Mouse (Mus musculus): Measurements from ENCODE around the gene Ube2c. TPM values are rescaled to one million over a fixed set of nuclear protein-coding genes. Genes with fewer than 3 reads are reported as not detected.

Gene Ube2c
- polyA plus RNA-seq, 1 experiment from 2014 or later = 199 TPM

DNA sequence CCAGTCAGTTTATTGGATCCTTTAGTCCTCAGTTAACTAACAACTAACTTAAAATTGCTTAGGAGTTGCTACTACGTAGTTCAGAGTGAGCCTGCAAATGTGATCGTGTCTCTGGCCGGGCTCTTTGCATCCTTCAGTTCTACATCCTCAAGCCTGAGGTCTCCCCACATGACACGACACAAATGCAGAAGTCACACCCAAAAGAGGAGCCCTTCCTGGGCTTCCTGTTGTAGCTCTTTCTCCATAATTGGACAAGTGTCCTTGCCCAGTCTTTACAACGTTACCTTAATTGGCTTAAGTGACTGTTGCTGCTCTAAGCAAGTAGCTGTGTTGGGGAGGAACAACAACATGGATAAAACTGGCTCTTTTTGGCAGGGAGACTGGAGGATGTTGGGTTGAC, 45.6 kb downstream of the Ube2c start:
- Histone ChIP-seq H3K9me3 (no peaks in the 10 kb centered on the region), H3K27ac (replicated peaks) (no peak overlapping the region), H3K36me3 (peaks cover 4% of the 10 kb centered on the region; the same call in 1 of the 2 replicates), H3K4me1 (no peaks in the 10 kb centered on the region), H3K27me3 (no peaks in the 10 kb centered on the region), H3K4me2 (replicated peaks) (no peak overlapping the region), H3K4me3 (no peak overlapping the region), H3K9ac (replicated peaks) (no peak overlapping the region)
- WGBS = 92% methylated on average over 5 of the region's 5 CpGs
- ATAC-seq (replicated peaks) = no peak

DNA sequence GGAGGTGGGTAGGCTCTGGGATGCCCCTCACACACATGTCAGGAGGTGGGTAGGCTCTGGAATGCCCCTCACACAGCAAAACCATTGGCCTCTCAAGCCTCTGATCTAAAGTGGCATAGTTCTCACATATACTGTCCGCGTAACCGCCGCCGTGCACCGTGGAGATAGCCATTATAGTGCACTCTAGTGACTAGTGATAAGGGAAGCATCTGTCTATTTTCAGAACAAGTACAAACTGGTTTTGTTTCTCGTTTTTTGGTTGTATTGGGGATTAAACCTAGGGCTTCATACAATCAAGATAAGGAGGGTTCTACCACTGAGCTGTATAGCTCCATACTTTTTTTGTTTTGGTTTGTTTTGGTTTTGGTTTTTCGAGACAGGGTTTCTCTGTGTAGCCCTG, 46.1 kb downstream of the Ube2c start:
- no peak overlapping the region for H3K4me2 ChIP-seq (replicated peaks)
- no peak overlapping the region for H3K27ac ChIP-seq (replicated peaks)
- H3K27me3 ChIP-seq = no peaks in the 10 kb centered on the region
- H3K4me1 ChIP-seq = no peaks in the 10 kb centered on the region
- WGBS = 88% methylated on average over 8 of the region's 8 CpGs
- H3K9ac ChIP-seq (replicated peaks) = no peak overlapping the region
- peaks cover 8% of the 10 kb centered on the region; the same call in 1 of the 2 replicates for H3K36me3 ChIP-seq
- no peak for ATAC-seq (replicated peaks)
- H3K4me3 ChIP-seq = no peak overlapping the region
- no peaks in the 10 kb centered on the region for H3K9me3 ChIP-seq

GRCm38 (mm10) chr2:164817206-164817605, 47.5 kb downstream of the Ube2c start:
- Histone ChIP-seq H3K4me2 (replicated peaks) (no peak overlapping the region), H3K9ac (replicated peaks) (no peak overlapping the region), H3K36me3 (peaks cover 18% of the 10 kb centered on the region), H3K27me3 (no peaks in the 10 kb centered on the region), H3K4me1 (peaks cover 5% of the 10 kb centered on the region), H3K9me3 (no peaks in the 10 kb centered on the region), H3K4me3 (no peak overlapping the region), H3K27ac (replicated peaks) (no peak overlapping the region)
- 91% methylated on average over 6 of the region's 6 CpGs for WGBS
- ATAC-seq (replicated peaks) = no peak

DNA sequence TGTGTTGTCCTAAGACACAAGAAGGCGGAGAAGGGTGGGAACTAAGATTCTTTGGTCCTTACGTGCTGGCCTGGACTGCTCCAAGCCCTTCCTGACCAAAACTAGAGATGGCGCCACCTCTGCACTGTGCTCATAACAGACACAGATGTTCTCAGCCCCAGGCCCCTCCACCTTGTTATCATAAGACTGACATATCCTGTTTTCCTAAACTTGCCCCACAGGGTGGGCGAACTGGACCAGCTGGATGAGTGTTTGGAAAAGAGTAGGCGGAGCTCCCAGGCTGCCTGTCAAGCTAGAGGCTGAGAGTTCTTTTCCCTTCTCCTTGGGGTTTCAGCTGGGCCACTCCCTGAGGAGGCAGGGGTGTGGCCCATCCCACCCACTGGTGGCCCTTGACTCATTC, 48.0 kb downstream of the Ube2c start:
- no peaks in the 10 kb centered on the region for H3K27me3 ChIP-seq
- H3K4me2 ChIP-seq (replicated peaks) = no peak overlapping the region
- no peak overlapping the region for H3K4me3 ChIP-seq
- H3K9me3 ChIP-seq = no peaks in the 10 kb centered on the region
- WGBS = 79% methylated on average over 5 of the region's 5 CpGs
- H3K4me1 ChIP-seq = peaks cover 9% of the 10 kb centered on the region
- no peak overlapping the region for H3K9ac ChIP-seq (replicated peaks)
- ATAC-seq (replicated peaks) = no peak
- H3K36me3 ChIP-seq = peaks cover 18% of the 10 kb centered on the region
- no peak overlapping the region for H3K27ac ChIP-seq (replicated peaks)

- H3K9ac ChIP-seq (replicated peaks) = no peak overlapping the region
- no peak overlapping the region for H3K4me3 ChIP-seq
- H3K4me1 ChIP-seq = peaks cover 23% of the 10 kb centered on the region
- H3K36me3 ChIP-seq = peaks cover 31% of the 10 kb centered on the region
- no peak overlapping the region for H3K4me2 ChIP-seq (replicated peaks)
- no peaks in the 10 kb centered on the region for H3K27me3 ChIP-seq
- no peak for ATAC-seq (replicated peaks)
- H3K27ac ChIP-seq (replicated peaks) = no peak overlapping the region
- WGBS = 79% methylated on average over 6 of the region's 6 CpGs
- no peaks in the 10 kb centered on the region for H3K9me3 ChIP-seq
These were observed 51.4 kb downstream of the Ube2c start for GRCm38 (mm10) chr2:164821060-164821459.

DNA sequence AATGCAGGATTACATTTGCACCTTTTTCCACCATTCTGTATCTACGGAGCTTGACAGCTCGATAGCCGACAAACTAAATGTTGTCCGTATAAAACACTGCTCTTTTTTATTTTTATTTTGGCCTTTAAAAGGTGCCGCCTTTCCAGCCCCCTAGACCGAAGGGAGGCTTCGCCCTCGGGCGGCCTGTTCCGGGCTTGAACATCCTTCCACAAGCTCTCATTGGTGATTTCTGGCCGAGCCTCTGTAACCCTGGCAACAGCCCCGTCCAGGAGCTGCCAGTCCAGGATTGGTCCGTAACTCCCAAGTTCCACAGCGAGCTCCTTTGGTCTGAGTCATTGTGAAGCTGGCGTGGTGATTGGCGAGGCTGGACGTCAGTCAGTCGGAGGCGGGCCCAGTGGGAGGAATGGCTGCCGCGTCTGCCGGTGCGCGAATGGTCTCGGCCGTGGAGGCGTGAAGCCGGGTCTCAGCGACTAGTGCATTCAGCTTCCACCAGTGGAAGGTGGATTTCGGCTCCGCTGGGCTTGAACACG, 53.0 kb downstream of the Ube2c start, which contains the start of gene Zswim1:
TSS of gene Zswim1 (plus strand) at position 51 of the 530 bp plus-strand sequence.
- under 1% methylated on average over 32 of the region's 32 CpGs for WGBS
- Histone ChIP-seq H3K4me2 (replicated peaks) (peak within 1 kb of the TSS; percentile 66), H3K27ac (replicated peaks) (peak within 1 kb of the TSS; percentile 88), H3K27me3 (no peaks in the 10 kb centered on the region), H3K9me3 (no peaks in the 10 kb centered on the region), H3K4me1 (peaks cover 23% of the 10 kb centered on the region), H3K36me3 (peaks cover 44% of the 10 kb centered on the region), H3K4me3 (peak within 1 kb of the TSS; percentile 73), H3K9ac (replicated peaks) (peak within 1 kb of the TSS; percentile 75)
- peak; percentile 99 for ATAC-seq (replicated peaks)

GRCm38 (mm10) chr2:164823181-164823585, 53.5 kb downstream of the Ube2c start:
- ATAC-seq (replicated peaks) = peak; percentile 71
- H3K9ac ChIP-seq (replicated peaks) = peak overlapping the region; percentile 75
- peaks cover 23% of the 10 kb centered on the region for H3K4me1 ChIP-seq
- H3K36me3 ChIP-seq = peaks cover 44% of the 10 kb centered on the region
- no peaks in the 10 kb centered on the region for H3K9me3 ChIP-seq
- H3K27ac ChIP-seq (replicated peaks) = peak overlapping the region; percentile 88
- under 1% methylated on average over 10 of the region's 10 CpGs for WGBS
- peak overlapping the region; percentile 73 for H3K4me3 ChIP-seq
- peak overlapping the region; percentile 66 for H3K4me2 ChIP-seq (replicated peaks)
- H3K27me3 ChIP-seq = no peaks in the 10 kb centered on the region

DNA sequence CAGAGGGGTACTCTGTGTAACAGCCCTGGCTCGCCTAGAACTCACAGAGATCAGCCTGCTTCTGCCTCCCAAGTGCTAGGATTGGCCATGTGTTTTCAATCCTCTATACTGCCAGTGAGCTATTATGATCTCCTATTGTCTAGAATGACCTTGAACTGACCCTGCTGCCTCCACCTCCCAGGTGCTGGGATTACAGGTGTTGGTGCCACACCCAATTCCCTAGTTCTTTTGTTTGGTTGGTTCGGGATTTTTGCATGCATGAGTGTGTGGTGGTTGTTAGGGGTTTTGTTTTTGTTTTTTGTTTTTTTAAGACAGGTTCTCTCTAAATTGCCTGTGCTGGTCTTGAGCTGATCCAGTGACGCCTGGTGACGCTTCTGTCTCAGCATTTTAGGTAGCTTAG, 54.3 kb downstream of the Ube2c start:
- no peak overlapping the region for H3K4me3 ChIP-seq
- H3K4me2 ChIP-seq (replicated peaks) = peak overlapping the region; percentile 66
- no peaks in the 10 kb centered on the region for H3K27me3 ChIP-seq
- WGBS = 88% methylated on average over 4 of the region's 4 CpGs
- no peak overlapping the region for H3K9ac ChIP-seq (replicated peaks)
- H3K27ac ChIP-seq (replicated peaks) = no peak overlapping the region
- H3K9me3 ChIP-seq = no peaks in the 10 kb centered on the region
- no peak for ATAC-seq (replicated peaks)
- peaks cover 44% of the 10 kb centered on the region for H3K36me3 ChIP-seq
- peaks cover 23% of the 10 kb centered on the region for H3K4me1 ChIP-seq

DNA sequence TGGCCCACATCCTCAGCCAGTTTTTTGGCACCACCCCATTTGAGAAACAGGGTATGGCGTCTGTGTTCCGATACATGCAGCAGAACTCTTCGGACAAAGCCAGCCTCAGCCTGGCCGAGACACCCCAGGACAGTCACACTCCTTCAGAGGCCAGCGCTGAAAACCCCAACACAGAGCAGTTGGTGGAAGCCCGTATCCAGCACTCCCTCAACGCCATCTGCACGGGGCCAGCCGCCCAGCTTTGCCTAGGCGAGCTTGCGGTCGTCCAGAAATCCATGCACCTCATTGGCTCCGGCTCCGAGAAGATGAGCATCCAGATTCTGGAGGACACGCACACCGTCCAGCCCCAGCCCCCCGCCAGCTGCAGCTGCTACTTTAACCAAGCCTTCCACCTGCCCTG, 55.8 kb downstream of the Ube2c start:
- no peaks in the 10 kb centered on the region for H3K9me3 ChIP-seq
- peaks cover 23% of the 10 kb centered on the region for H3K4me1 ChIP-seq
- no peak overlapping the region for H3K27ac ChIP-seq (replicated peaks)
- H3K4me2 ChIP-seq (replicated peaks) = no peak overlapping the region
- 94% methylated on average over 17 of the region's 17 CpGs for WGBS
- H3K27me3 ChIP-seq = no peaks in the 10 kb centered on the region
- ATAC-seq (replicated peaks) = no peak
- H3K4me3 ChIP-seq = no peak overlapping the region
- H3K9ac ChIP-seq (replicated peaks) = no peak overlapping the region
- peaks cover 40% of the 10 kb centered on the region for H3K36me3 ChIP-seq

DNA sequence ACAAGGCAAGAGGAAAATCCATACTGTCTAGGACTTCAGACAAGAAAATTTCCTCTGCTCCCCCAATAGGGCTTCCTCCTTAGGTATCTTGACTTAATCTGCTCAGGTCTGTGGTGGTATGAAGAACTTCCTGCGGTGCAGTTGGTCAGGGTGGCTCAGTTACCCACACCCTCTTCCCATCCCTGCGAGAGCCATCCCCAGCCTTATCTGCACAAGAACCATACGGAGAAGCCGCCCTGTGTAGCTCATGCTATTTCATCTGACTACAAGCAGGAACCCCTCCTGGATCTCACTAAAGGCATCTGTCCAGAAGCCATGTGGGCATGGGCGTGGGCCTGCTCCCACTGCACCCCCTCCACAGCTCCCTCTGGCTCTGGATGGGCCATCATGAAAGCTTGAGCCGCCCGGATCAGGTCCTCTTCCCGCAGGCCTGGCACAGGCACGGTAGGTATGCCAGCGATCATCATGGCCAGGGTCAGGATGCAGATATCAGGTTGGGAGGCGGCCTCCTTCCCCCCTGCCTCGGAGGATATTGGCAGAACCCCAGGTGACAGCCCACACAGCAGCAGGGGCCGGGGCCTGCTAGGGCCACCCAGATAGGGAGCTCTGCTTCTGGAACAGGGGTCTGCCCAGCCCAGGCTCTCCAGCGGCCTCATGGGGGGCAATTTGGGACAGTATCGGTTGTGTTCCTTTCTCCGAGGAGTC, 57.6 kb downstream of the Ube2c start:
- 90% methylated on average over 16 of the region's 16 CpGs for WGBS
- ATAC-seq (replicated peaks) = no peak
- H3K27ac ChIP-seq (replicated peaks) = no peak overlapping the region
- H3K9me3 ChIP-seq = no peaks in the 10 kb centered on the region
- no peak overlapping the region for H3K9ac ChIP-seq (replicated peaks)
- peaks cover 28% of the 10 kb centered on the region for H3K36me3 ChIP-seq
- no peak overlapping the region for H3K4me2 ChIP-seq (replicated peaks)
- H3K4me1 ChIP-seq = peaks cover 18% of the 10 kb centered on the region
- no peak overlapping the region for H3K4me3 ChIP-seq
- H3K27me3 ChIP-seq = no peaks in the 10 kb centered on the region
